Mouse (Mus musculus): ENCODE results near the gene Serpinh1. TPM values are rescaled to one million over a fixed set of nuclear protein-coding genes. Genes with fewer than 3 reads are reported as not detected.
"Not testable (repeated sequence)": the region's sequence is repeated elsewhere in the genome, so short reads cannot be mapped to it uniquely, and the experiment has no call there.

Gene Serpinh1
- polyA plus RNA-seq, 1 experiment from 2014 or later: 261 TPM

DNA sequence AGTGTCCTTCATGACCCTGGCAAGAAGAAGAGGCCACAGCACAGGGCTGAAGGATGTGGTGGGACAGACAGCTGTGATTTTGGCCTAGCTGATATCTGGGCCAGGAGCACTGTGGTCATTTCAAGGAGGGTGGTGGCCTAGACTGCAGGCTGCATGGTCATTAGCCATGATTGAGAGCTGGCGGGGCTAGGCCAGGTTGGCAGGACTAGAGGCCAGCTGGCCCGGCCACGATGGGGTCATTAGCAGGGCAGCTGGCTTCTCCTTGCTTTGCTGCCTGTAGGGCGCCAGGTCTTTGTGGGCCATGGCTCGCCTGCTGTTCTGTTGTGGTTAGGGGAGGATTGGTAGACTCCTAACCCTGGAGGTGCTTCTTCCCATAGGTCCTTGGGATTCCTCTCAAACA, 33.0 kb upstream of the Serpinh1 start:
- H3K4me3 ChIP-seq: no peak overlapping the region
- H3K27me3 ChIP-seq: 0 out of 2 replicates have a peak, but pooled peaks cover 9% of the 10 kb centered on the region
- ATAC-seq: no peak
- WGBS: 52% methylated on average over 5 of the region's 5 CpGs
- H3K4me2 ChIP-seq: no peak overlapping the region
- peaks cover 26% of the 10 kb centered on the region for H3K36me3 ChIP-seq (ENCODE audit: poor library complexity, severe bottlenecking)
- H3K9me3 ChIP-seq (replicated peaks): no peaks in the 10 kb centered on the region
- peaks cover 48% of the 10 kb centered on the region for H3K4me1 ChIP-seq
- H3K27ac ChIP-seq: no peak overlapping the region
- H3K9ac ChIP-seq: no peak overlapping the region

DNA sequence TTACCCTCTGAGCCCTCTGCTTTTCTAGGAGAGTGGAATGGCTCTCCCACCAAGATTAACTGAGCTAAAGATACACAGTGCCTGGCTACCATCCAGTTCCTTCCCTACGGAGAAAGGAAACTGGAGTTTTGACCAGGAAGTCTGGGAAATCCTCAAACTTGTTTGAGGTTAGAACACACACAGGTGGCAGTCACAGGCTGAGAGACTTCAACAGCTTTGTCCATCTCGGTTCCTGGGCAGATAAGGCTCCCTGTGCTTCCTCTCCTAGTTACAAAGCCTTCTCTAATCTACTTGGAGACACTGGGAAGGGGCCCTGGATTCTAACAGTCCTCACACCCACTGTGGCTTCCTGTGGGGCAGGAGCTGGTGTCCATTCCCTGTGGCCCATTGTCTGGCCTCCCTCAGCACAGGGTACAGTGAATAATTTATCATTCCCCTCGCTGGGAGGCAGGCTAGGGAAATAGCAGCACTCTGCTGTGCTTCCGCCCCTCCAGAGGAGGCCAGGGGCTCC, 31.1 kb upstream of the Serpinh1 start:
- Histone ChIP-seq H3K4me3 (peak overlapping the region; percentile 69), H3K4me2 (peak overlapping the region; percentile 79), H3K36me3 (ENCODE audit: poor library complexity, severe bottlenecking) (peaks cover 20% of the 10 kb centered on the region), H3K4me1 (peaks cover 48% of the 10 kb centered on the region), H3K27me3 (0 out of 2 replicates have a peak, but pooled peaks cover 9% of the 10 kb centered on the region), H3K9ac (peak overlapping the region; percentile 87), H3K9me3 (replicated peaks) (no peaks in the 10 kb centered on the region), H3K27ac (peak overlapping the region; percentile 35)
- 18% methylated on average over 4 of the region's 4 CpGs for WGBS
- ATAC-seq: no peak

DNA sequence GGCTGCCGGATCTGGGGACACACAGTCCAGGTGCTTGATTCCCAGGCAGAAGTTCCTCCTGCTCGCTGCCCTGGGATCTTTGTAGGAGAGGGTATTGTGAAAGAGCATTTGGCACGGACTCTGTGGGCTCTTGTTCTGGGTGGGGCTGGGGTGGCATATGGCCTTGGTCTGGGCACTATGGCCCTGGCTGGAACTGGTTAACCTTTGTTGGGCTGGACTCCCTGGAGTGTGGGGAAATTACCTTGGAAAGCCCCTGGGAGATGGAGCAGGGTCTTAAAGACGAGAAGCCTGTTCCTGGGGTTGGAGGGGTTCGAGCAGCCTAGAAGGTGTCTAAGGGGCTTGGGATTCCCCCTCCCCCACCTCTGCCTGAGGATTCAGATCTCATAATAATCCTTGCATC, 30.2 kb upstream of the Serpinh1 start:
- peaks cover 48% of the 10 kb centered on the region for H3K4me1 ChIP-seq
- H3K9me3 ChIP-seq (replicated peaks): no peaks in the 10 kb centered on the region
- H3K9ac ChIP-seq: peak overlapping the region; percentile 87
- H3K27ac ChIP-seq: no peak overlapping the region
- no peak for ATAC-seq
- H3K36me3 ChIP-seq (ENCODE audit: poor library complexity, severe bottlenecking): peaks cover 11% of the 10 kb centered on the region
- H3K27me3 ChIP-seq: 0 out of 2 replicates have a peak, but pooled peaks cover 9% of the 10 kb centered on the region
- WGBS: 61% methylated on average over 5 of the region's 5 CpGs
- H3K4me3 ChIP-seq: peak overlapping the region; percentile 69
- H3K4me2 ChIP-seq: peak overlapping the region; percentile 79

DNA sequence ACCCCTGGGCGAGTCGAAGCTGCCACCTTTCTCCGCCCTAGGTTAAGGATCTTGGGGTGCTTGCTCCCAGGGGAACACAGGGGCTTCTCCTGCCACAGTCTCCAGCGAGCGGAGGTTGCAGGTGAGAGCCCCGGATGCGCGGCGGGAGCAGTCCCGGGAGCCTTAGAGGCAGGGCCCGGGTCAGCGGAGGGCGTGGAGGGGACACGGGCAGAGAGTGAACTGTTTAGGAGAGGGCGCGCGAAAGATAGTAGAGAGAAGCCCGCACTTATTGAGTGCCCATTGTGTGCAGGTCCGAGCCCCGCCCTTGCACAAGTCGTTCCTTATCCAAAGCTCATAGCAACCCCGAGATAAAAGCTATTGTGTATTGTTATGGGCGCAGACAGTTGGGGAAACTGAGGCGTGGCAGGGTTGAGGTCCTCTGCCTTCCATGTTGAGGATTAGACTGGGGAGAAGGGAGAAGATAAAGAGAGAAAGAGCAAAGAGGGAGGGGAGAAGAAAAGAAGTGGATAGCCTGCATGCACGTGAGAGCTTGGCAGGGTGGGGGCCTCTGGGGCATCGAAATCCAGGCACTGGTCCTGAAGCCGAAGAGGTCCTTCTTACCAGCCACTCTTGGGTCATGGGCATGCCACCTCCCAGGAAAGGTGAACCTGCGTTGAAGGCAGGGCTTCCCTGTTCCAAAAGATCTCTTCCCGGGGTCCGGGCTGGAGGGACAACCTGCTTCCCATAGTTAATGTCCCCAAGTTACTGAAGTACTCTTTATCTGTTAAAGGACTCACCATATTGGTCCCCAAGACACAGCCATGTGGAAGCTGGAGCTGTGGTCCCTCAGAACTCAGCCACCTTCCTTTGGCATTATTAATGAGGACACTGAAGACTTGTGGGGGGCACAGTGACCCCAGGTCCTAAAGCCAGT, 29.3 kb upstream of the Serpinh1 start:
- Histone ChIP-seq H3K36me3 (ENCODE audit: poor library complexity, severe bottlenecking) (peaks cover 3% of the 10 kb centered on the region), H3K4me1 (peaks cover 48% of the 10 kb centered on the region), H3K27me3 (0 out of 2 replicates have a peak, but pooled peaks cover 9% of the 10 kb centered on the region), H3K27ac (peak overlapping the region; percentile 31), H3K4me2 (peak overlapping the region; percentile 79), H3K9me3 (replicated peaks) (no peaks in the 10 kb centered on the region), H3K4me3 (peak overlapping the region; percentile 69), H3K9ac (peak overlapping the region; percentile 87)
- no peak for ATAC-seq
- 9% methylated on average over 30 of the region's 30 CpGs for WGBS

DNA sequence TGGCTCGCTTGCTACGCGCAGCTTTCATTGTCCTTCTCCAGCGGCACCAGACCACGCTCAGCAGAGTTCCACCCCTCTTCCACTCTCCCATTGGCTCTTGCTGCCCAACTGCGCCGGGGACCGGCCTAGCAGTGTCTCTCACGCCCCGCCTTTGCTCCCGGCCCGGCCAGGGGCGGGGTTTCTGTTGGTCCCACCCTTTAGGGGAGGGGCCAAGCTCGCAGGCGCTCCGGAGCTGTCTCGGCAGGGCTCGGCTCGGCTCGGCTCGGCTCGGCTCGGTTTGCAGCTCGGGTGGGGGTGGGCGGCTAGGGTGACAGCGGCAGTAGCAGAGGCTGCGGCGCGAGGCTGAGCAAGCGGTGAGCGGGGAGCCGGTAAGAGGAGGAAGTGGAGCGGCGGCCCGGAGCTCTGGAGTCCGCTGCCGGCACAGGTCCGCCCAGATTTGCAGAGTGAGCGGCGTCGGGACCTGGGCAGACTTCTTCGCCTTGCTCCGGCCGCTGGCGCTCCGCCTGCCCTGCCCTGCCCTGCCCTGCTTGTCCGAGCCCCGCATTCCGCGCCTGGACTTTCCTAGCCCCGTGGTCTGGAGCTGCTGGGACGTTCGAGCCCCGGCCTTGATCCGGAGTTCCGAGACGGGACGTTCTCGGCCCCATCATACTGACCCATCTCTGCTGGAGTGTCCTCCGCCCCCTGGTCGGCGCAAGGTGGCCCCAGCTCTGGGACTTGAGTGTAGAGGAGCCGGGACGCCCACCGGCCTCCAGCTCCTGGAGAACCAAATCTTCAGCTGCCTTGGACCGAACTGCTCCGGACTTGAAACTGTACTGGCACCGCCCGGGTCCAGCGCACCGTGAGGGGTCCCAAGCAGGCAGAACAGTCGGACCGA, 28.4 kb upstream of the Serpinh1 start, which contains the start of gene Gdpd5:
Gdpd5 (plus strand) TSS at position 201 of the 874 bp plus-strand sequence.
- Histone ChIP-seq H3K4me3 (peak within 1 kb of the TSS; percentile 69), H3K4me2 (peak within 1 kb of the TSS; percentile 79), H3K27ac (peak within 1 kb of the TSS; percentile 98), H3K36me3 (ENCODE audit: poor library complexity, severe bottlenecking) (no peaks in the 10 kb centered on the region), H3K9me3 (replicated peaks) (no peaks in the 10 kb centered on the region), H3K9ac (peak within 1 kb of the TSS; percentile 87), H3K27me3 (0 out of 2 replicates have a peak, but pooled peaks cover 9% of the 10 kb centered on the region), H3K4me1 (peaks cover 48% of the 10 kb centered on the region)
- ATAC-seq: peak; percentile 96
- WGBS: under 1% methylated on average over 72 of the region's 73 CpGs

DNA sequence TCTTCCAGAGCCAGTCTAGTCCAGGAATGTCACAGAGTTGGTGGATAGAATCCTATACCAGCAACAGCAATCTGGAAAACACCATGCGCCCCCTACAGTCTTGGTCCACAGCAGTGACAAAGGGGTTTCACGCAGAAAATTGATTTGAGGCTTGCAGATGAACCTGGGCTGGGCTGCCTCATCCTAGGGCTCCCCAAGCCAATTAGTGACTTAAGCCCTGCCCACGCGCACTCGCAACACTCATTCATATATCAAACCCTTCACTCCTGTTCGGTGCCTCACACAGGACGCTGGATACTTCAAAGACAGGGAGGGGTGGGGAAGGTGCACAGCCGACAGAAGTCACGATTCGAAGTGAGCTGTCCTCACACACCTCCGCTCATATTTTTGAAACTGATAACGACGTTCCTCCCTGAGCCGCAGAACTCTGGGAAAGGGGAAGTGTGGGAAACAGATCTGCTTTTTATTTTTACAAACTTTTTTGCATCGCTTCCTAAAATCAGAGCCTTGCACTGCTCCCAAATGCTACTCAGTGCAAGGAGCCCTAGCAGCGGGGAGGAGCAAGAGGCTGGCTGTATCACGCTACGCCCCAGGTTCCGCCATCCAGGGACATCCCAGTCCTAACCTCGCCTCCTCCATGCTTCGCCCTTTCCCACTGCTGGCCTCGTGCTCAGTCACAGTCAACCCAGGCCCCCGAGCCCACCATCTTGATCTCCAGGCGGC, 27.6 kb upstream of the Serpinh1 start:
- Histone ChIP-seq H3K36me3 (ENCODE audit: poor library complexity, severe bottlenecking) (no peaks in the 10 kb centered on the region), H3K27ac (peak overlapping the region; percentile 98), H3K9me3 (replicated peaks) (no peaks in the 10 kb centered on the region), H3K4me2 (peak overlapping the region; percentile 79), H3K9ac (peak overlapping the region; percentile 87), H3K27me3 (0 out of 2 replicates have a peak, but pooled peaks cover 9% of the 10 kb centered on the region), H3K4me3 (peak overlapping the region; percentile 69), H3K4me1 (peaks cover 43% of the 10 kb centered on the region)
- WGBS: under 1% methylated on average over 24 of the region's 24 CpGs
- peak; percentile 75 for ATAC-seq

DNA sequence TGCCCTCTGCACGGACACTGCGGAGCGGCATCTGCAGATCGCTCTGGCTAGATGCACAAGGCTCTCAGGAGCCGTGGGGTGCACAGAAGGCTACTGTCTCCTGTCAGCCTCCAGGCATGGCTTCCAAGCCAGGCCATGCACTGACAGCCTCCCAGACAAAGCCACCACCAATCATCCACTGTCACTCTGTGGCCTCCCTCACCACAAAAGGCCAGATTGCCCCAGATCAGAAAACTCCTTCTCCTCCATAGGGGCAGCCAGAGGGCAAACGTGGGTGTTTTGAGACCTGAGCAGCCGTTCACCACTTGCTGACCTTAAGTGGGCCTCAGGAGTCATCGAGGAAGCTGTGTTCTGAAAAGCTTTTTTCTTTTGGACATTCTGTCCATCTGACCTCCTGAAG, 25.8 kb upstream of the Serpinh1 start:
- WGBS: 86% methylated on average over 8 of the region's 8 CpGs

DNA sequence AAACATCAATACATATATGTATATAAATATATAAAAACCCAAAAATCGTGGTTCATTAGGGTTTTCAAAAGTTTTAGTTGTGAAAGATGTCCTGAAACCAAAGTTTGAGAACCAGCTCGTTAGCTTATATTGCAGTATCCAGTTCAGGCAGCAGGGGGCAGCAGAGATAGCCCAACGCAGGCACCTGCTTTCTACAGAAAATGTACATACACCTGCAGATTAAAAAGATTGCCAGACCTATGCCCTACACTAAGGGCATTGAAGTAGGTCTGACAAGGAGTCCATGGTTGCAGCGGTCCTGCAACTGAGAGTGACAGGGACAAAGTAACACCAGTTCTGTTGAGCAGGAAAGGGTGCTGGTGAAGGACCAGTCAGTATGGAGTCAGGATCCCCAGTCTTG, 22.4 kb upstream of the Serpinh1 start:
- Histone ChIP-seq H3K9ac (no peak overlapping the region), H3K36me3 (ENCODE audit: poor library complexity, severe bottlenecking) (no peaks in the 10 kb centered on the region), H3K4me3 (no peak overlapping the region), H3K27me3 (no peaks in the 10 kb centered on the region), H3K9me3 (replicated peaks) (no peaks in the 10 kb centered on the region), H3K27ac (no peak overlapping the region), H3K4me1 (peaks cover 5% of the 10 kb centered on the region), H3K4me2 (no peak overlapping the region)
- ATAC-seq: peak; percentile 14; the same call in 1 of the 2 replicates
- 6% methylated on average over 4 of the region's 4 CpGs for WGBS

More for the DNA sequence above, 25.8 kb upstream of the Serpinh1 start:
- no peak overlapping the region for H3K9ac ChIP-seq
- H3K4me2 ChIP-seq: no peak overlapping the region
- peaks cover 26% of the 10 kb centered on the region for H3K4me1 ChIP-seq
- no peak for ATAC-seq
- no peaks in the 10 kb centered on the region for H3K36me3 ChIP-seq (ENCODE audit: poor library complexity, severe bottlenecking)
- H3K4me3 ChIP-seq: no peak overlapping the region
- no peaks in the 10 kb centered on the region for H3K9me3 ChIP-seq (replicated peaks)
- H3K27ac ChIP-seq: no peak overlapping the region
- H3K27me3 ChIP-seq: 0 out of 2 replicates have a peak, but pooled peaks cover 9% of the 10 kb centered on the region

DNA sequence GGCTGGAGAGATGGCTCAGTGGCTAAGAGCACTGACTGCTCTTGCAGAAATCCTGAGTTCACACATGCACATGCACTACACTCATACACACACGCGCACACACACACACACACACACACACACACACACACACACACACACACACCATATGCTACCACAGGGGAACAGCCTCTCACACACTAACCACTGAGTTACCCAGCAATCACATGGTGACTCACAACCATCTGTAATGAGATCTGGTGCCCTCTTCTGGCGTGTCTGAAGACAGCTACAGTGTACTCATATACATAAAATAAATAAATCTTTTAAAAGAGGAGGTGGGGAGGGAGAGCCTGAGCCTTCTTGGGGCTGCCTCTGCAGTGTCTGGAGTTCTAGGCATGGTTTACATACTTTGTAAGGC, 21.3 kb upstream of the Serpinh1 start:
- H3K36me3 ChIP-seq (ENCODE audit: poor library complexity, severe bottlenecking); H3K4me3 ChIP-seq; H3K9me3 ChIP-seq (replicated peaks); H3K9ac ChIP-seq; H3K27me3 ChIP-seq; H3K4me2 ChIP-seq; H3K27ac ChIP-seq; H3K4me1 ChIP-seq: not testable (repeated sequence)
- peak; percentile 31; the same call in 1 of the 2 replicates for ATAC-seq
- 42% methylated on average over 2 of the region's 3 CpGs for WGBS

DNA sequence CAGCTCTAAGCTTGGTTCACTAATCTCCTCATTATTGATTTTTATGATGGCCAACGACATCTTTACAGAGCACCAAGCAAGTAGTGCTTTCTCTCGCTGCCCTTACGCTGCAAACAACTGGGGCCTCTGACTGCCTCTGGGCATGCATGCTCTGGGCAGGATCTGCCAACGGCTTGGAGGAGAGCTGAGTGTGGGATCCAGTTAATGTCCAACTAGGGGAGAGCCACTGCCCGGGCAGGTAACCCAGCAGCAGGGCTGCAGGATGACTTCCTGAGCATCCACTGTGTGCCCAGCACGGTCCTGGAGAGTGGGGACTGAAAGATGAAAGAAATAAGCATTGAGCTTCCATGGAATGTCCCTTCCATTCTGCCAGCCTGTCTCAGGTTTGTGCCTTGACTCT, 13.7 kb upstream of the Serpinh1 start:
- no peaks in the 10 kb centered on the region for H3K9me3 ChIP-seq (replicated peaks)
- no peak overlapping the region for H3K4me3 ChIP-seq
- no peak for ATAC-seq
- 82% methylated on average over 6 of the region's 6 CpGs for WGBS
- no peaks in the 10 kb centered on the region for H3K27me3 ChIP-seq
- no peak overlapping the region for H3K4me2 ChIP-seq
- H3K27ac ChIP-seq: no peak overlapping the region
- peaks cover 8% of the 10 kb centered on the region for H3K4me1 ChIP-seq
- H3K9ac ChIP-seq: no peak overlapping the region; the same call in 1 of the 2 replicates
- H3K36me3 ChIP-seq (ENCODE audit: poor library complexity, severe bottlenecking): no peaks in the 10 kb centered on the region

DNA sequence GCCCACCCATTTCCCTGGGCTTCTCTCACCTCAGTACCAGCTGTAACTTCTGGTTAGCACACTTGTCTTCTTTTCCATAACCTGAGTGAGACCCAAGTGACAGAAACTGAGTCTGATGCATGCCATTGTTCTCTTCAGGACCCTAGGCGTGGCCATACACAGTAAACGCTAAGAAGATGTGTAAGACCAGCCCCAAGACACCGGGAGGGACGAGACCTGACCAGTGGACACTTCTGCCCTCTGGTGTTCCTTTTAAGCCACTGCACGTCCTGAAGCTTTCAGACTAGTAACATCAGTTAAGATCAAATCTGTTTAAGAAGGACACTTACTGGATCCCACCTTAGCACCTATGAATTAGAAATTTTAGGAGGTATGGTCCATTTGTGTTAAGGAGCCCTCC, 12.0 kb upstream of the Serpinh1 start:
- Histone ChIP-seq H3K9me3 (replicated peaks) (no peaks in the 10 kb centered on the region), H3K36me3 (ENCODE audit: poor library complexity, severe bottlenecking) (no peaks in the 10 kb centered on the region), H3K9ac (no peak overlapping the region), H3K27me3 (no peaks in the 10 kb centered on the region), H3K4me2 (0 out of 2 replicates have a peak overlapping the region, but pooled peaks have one; percentile 4), H3K4me1 (peaks cover 20% of the 10 kb centered on the region), H3K27ac (no peak overlapping the region), H3K4me3 (no peak overlapping the region)
- ATAC-seq: peak; percentile 44
- WGBS: 0% methylated on average over 5 of the region's 5 CpGs
